Mouse (Mus musculus) thymus, adult 2 months (tissue): ENCODE measurements at regions not wholly inside any gene's neighbourhood (a gene's known extent, or its start where the extent isn't known, plus 50 kb on each side); places are given as distances from the start of the nearest gene placed in this dataset.

Source experiments
- CTCF ChIP-seq: fragments of 200-500 bp; IDR thresholded peaks from 2 replicates; pipeline ENCODE4 v1.5.1; 2012; ENCODE audit warnings: mild to moderate bottlenecking, control low read depth, low read length, moderate library complexity, borderline replicate concordance; ENCODE audit not compliant: control insufficient read depth, poor library complexity, insufficient read depth; ENCODE audit errors: extremely low read depth
- POLR2A ChIP-seq: fragments of 200-500 bp; IDR thresholded peaks from 2 replicates; pipeline ENCODE4 v1.6.1; 2012; ENCODE audit warnings: mild to moderate bottlenecking, low read length, control low read depth, moderate library complexity; ENCODE audit not compliant: control insufficient read depth, poor library complexity, insufficient read depth; ENCODE audit errors: extremely low read depth

DNA sequence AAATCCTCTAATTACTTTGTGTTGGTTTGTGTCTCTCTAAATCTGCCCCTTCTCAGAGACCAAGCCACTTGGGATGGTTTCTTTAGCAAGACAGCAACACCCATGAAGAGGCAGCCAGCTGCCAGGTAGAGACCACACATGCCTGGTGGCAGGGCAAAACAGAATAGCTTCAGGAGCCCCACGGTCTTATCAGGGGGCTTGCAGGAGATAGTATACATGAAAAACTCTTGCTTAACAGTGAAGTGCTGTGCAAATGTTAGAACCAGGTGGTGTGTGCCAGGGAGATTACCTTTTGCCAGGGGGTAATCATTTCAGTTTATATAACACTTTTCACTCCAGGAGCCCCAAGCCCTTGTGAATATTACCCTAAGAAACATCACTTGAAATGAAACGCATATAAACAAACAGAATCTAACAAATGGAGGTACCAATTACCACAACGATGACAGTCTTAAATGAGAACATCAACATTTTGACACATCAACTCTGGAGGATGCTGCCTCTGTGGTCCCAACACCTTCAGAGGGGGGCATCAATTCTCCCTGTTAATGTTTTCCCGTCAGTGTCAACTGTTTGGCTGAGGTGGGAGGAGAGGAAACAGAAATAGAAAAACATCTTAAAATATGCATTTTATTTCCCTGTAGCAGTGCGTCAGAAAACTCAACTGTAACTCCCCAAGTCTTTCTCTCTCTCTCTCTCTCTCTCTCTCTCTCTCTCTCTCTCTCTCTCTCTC, 56.3 kb upstream of the Rad23b start:
- TF ChIP-seq CTCF: no peak
- no peak for TF ChIP-seq POLR2A
